Mouse (Mus musculus): Measurements from ENCODE around the gene Spata25.

Spata25 gene

DNA sequence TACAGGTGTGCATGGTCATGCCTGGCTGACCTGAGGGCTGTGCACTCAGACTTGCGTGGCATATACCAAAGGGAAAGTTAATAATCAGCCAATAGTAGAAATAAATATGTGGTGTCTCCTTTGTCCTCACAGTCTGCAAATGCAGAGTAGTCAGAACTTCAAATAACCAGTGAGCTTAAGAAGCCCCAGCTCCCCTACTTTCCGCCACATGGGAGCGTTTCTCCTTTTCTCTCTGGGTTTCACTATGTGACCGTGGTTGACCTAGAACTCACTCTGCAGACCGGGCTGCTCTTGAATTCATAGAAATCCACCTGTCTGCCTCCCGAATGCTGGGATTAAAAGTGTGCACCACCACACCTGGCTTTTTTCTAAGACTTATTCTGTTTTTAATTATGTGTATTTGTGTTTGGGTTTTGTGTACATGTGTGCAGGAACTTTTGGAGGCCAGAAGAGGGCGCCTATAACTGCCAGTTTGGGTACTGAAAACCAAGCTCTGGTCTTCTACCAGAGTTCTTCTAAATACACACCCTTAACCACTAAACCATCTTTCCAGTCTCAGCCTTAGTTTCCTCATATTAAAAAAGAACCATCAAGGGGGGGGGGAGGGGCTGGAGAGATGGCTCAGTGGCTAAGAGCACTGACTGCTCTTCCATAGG is 44.3 kb downstream of the Spata25 start:
- DNase-seq (ENCODE audit: low read depth, low spot score) = peak; percentile 11

DNA sequence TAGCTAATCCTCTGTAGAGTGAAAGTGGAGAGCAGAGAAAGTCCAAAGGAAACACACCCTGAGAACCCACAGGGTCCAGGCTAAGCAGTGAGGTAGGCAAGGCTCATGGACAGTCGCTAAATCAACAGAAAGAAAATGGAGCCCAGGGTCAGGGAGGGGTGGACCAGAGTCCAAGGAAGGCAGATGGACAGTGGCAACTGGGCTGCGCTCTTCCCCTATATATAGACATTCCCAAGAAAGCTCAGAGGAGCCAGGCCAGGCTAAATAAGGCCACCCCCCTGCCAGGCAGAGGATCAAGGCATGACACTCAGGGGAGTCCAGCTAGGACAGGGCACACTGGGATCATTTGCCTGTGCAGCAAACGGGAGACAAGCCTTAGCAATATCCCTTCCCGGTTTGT is 46.5 kb downstream of the Spata25 start:
- DNase-seq (ENCODE audit: low read depth, low spot score) = no peak

- no peak for DNase-seq (ENCODE audit: low read depth, low spot score)
Observed at GRCm38 (mm10) chr2:164779481-164780086, 48.8 kb downstream of the Spata25 start, which contains the start of gene Tnnc2. Gene Tnnc2, minus strand, starts transcription at chr2:164779967.

DNA sequence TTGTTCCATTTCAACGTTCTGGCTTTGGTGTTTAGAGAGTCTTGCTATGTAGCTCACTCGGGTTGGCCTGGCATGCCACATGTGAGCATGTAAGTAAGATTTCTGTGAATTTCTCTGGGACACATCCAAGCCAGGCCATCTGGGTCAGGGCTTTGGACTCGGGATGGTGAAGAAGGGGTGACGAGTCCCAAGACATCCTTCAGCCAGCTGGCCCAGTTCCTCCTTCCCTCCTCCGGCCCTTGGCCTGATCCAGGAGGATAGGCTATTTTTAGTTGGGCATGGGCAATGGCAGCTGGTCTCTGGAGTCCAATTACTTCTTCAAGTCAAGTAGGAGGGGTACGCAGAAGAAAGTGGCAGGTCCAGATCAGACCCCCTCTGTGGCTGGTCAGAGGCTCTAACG is 49.5 kb downstream of the Spata25 start:
- DNase-seq (ENCODE audit: low read depth, low spot score) = no peak

GRCm38 (mm10) chr2:164778015-164778287 is 50.4 kb downstream of the Spata25 start:
- no peak for DNase-seq (ENCODE audit: low read depth, low spot score)

GRCm38 (mm10) chr2:164777246-164778014 is 50.9 kb downstream of the Spata25 start:
- DNase-seq (ENCODE audit: low read depth, low spot score) = no peak

GRCm38 (mm10) chr2:164776801-164777200 is 51.5 kb downstream of the Spata25 start:
- no peak for DNase-seq (ENCODE audit: low read depth, low spot score)
